Mouse (Mus musculus): ENCODE measurements around the gene Ndrg4. TPM values are rescaled to one million over a fixed set of nuclear protein-coding genes. Genes with fewer than 3 reads are reported as not detected.
A peak's percentile ranks its signal among the peaks of the same experiment; 100 is the strongest.

Ndrg4 gene
- 7.6 and 9.7 TPM in 2 replicates for polyA plus RNA-seq (2016; fragmentation: Nextera tagmentation; extraction: Ambion mirVana)

DNA sequence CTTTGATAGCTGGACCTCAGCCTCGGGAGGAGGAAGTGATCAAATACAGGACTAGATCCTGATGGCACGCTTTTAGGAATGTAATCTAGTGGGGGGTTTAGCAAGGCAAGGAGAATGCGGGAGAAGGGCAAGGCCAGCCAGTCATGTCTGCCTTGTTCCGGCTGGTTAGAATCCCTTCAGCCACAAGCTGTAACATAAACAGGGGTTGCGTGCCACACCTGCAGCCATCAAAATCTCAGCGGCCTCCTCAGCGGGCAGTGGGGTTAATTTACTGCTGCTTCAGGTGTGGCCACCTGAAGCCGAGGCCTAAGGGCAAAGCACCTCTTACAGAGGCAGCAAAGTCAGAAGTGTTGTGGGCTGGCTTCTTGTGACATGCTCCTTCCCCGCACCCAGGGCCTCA is at the start of gene Ndrg4:
Gene Ndrg4 (plus strand): TSS at position 350 of the 400 bp plus-strand sequence.
- no peaks in the 10 kb centered on the region for H3K36me3 ChIP-seq
- H3K4me1 ChIP-seq: peaks cover 16% of the 10 kb centered on the region
- peaks cover 90% of the 10 kb centered on the region for H3K27me3 ChIP-seq (ENCODE audit: low read depth, poor library complexity, severe bottlenecking)
- no peaks in the 10 kb centered on the region for H3K9me3 ChIP-seq (replicated peaks)
- H3K27ac ChIP-seq: peak within 1 kb of the TSS; percentile 65
- WGBS: 33% methylated on average over 9 of the region's 9 CpGs
- H3K4me3 ChIP-seq: peak within 1 kb of the TSS; percentile 63
- peak; percentile 35 for DNase-seq (ENCODE audit: low spot score)

DNA sequence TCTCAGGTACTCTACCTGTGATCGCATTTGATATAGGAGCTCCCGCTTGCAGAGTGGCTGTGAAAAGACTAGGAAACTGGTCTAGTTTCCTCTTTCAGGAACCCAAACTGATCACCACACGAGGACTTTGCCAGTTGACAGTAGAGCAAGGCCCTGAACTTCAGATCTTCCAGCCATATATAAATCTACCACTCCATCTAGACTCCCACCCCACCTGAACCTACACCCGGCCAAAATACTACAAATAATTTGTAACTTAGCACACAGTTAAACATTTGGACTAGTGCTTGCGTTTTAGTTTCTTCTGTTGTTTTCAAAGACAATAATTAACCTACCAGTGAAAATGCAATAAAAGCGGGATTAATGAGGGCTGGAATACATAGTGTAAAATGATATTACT is 43.9 kb upstream of the Ndrg4 start:
- peak overlapping the region; percentile 86; the same call in 1 of the 2 replicates for H3K27ac ChIP-seq
- WGBS: 88% methylated on average over 6 of the region's 6 CpGs

DNA sequence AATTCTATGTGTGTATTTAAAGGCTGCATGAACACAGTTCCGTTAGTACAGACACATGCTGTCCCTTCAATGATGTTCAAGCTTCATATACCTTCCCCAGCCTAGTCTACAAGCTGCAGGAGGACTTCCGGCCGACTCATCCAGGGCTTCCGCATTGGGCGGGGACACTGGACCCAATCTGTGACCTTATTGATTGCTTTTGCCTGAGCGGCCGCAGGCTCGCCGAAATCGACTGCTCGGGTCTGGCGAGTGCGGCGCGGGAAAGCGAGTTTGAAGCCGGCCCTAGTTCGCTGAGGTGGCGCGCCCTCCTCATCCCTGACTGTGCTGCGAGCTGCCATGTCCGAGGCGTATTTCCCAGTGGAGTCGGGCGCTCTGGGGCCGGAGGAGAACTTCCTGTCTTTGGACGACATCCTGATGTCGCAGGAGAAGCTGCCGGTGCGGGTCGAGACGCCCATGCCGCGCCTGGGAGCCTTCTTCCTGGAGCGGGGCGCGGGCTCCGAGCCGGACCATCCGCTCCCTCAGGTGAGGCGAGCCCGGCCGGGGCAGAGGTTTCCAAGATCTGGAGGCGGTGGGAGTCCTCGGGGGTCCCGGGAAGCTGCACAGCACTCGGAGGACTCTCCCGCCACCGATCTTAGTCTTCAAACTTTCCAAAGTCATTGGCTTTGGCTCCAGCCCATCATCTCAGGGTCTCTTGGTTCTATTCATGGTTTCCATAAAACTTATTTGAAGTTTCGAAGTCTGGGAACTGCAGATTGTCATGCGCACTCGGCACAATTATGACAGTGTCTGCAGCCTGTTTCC is 43.3 kb upstream of the Ndrg4 start, which contains the start of gene Gins3:
Gene Gins3 (plus strand): TSS at position 192 of the 801 bp plus-strand sequence.
- under 1% methylated on average over 52 of the region's 52 CpGs for WGBS
- H3K4me1 ChIP-seq: peaks cover 11% of the 10 kb centered on the region

More for the DNA sequence above, 43.9 kb upstream of the Ndrg4 start:
- H3K4me1 ChIP-seq: peaks cover 11% of the 10 kb centered on the region
- no peaks in the 10 kb centered on the region for H3K9me3 ChIP-seq (replicated peaks)
- peak overlapping the region; percentile 85 for H3K4me3 ChIP-seq
- H3K27me3 ChIP-seq (ENCODE audit: low read depth, poor library complexity, severe bottlenecking): peaks cover 4% of the 10 kb centered on the region; the same call in 1 of the 2 replicates
- H3K36me3 ChIP-seq: peaks cover 5% of the 10 kb centered on the region; the same call in 1 of the 2 replicates
- no peak for DNase-seq (ENCODE audit: low spot score)

DNA sequence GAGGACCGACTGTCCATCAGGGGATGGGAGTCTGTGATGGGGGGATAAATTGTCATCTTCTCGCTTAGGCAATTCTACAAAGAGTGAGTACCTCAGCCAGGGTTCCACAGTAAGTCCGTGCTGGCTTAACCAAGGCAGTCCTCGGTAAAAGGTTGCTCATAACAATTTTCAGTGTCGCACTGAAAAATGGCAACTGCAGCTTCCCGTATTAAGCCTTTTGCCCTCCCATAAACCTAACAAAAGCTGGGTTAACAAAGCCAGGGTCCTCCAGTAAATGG is 42.8 kb upstream of the Ndrg4 start:
- Histone ChIP-seq H3K9me3 (replicated peaks) (no peaks in the 10 kb centered on the region), H3K27me3 (ENCODE audit: low read depth, poor library complexity, severe bottlenecking) (0 out of 2 replicates have a peak, but pooled peaks cover 4% of the 10 kb centered on the region), H3K4me3 (peak overlapping the region; percentile 85), H3K27ac (peak overlapping the region; percentile 86), H3K4me1 (peaks cover 11% of the 10 kb centered on the region), H3K36me3 (peaks cover 14% of the 10 kb centered on the region; the same call in 1 of the 2 replicates)
- WGBS: 6% methylated on average over 6 of the region's 6 CpGs
- DNase-seq (ENCODE audit: low spot score): no peak

More for the DNA sequence above, 43.3 kb upstream of the Ndrg4 start, which contains the start of gene Gins3:
- H3K9me3 ChIP-seq (replicated peaks): no peaks in the 10 kb centered on the region
- DNase-seq (ENCODE audit: low spot score): peak; percentile 98
- peak within 1 kb of the TSS; percentile 86 for H3K27ac ChIP-seq
- peaks cover 9% of the 10 kb centered on the region; the same call in 1 of the 2 replicates for H3K36me3 ChIP-seq
- peaks cover 4% of the 10 kb centered on the region; the same call in 1 of the 2 replicates for H3K27me3 ChIP-seq (ENCODE audit: low read depth, poor library complexity, severe bottlenecking)
- H3K4me3 ChIP-seq: peak within 1 kb of the TSS; percentile 85

DNA sequence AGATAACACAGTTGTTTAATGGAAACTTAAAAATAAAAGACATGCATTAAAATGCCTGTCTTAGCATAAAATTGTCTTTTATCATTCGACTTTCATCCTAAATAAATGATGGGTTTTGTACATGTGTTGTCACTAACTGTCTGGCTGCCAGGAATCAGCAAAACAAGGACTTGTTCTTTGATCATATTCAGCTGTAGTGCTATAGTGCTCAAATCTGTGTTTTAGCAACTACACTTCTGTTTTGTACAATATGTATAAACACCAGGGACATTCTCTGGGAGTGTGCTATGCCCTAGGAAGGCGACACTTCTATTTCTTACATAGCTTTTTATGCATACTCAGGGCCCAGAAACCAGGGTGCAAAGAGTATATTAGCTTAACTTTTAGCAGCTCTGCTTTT is 31.8 kb upstream of the Ndrg4 start:
- H3K4me3 ChIP-seq: no peak overlapping the region
- peaks cover 47% of the 10 kb centered on the region for H3K36me3 ChIP-seq
- H3K27ac ChIP-seq: no peak overlapping the region
- DNase-seq (ENCODE audit: low spot score): no peak
- no peaks in the 10 kb centered on the region for H3K27me3 ChIP-seq (ENCODE audit: low read depth, poor library complexity, severe bottlenecking)
- no peaks in the 10 kb centered on the region for H3K9me3 ChIP-seq (replicated peaks)
- WGBS: 91% methylated on average over 2 of the region's 2 CpGs
- H3K4me1 ChIP-seq: no peaks in the 10 kb centered on the region

DNA sequence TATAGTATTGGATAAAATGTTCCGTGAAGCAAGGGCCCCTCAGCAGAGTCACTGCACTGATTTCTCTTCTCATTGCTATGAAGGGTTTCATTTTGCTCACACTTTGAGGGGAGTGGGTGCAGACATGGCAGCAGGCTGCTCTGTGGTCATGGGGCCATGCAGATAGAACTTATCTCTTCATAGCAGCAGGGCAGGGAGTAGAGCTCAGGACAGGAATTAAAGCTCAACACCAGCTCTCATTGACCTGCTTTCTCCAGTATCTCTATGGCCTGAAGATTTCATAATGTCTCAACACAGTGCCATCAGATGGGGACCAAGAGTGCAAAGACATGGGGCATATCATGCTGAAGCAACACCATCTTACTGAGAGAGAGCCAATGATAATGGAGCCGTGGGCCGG is 28.5 kb upstream of the Ndrg4 start:
- 86% methylated on average over 3 of the region's 3 CpGs for WGBS
- no peak overlapping the region for H3K4me3 ChIP-seq

DNA sequence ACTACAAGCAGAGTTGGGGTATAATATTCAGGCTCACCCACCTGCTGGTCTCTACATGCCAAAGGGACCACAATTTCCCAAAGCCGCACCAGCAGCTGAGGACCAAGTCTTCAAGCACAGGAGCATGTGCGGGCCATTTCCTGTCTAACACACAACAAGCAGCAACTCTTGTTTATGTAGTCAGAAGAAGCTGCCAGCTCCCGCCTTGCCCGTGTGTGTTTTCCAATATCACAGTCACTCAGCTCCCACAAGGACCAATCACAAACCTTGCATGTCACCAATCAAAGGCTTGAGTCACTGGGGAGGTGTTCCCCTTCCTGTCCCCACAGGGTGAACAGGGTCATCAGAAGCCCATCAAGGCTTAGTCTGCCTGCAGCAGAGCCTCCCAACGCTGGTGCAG is 23.4 kb upstream of the Ndrg4 start:
- Histone ChIP-seq H3K4me3 (no peak overlapping the region), H3K27ac (no peak overlapping the region), H3K36me3 (no peaks in the 10 kb centered on the region), H3K4me1 (0 out of 2 replicates have a peak, but pooled peaks cover 1% of the 10 kb centered on the region), H3K9me3 (replicated peaks) (no peaks in the 10 kb centered on the region), H3K27me3 (ENCODE audit: low read depth, poor library complexity, severe bottlenecking) (no peaks in the 10 kb centered on the region)
- DNase-seq (ENCODE audit: low spot score): no peak
- 82% methylated on average over 5 of the region's 5 CpGs for WGBS

More for the DNA sequence above, 28.5 kb upstream of the Ndrg4 start:
- H3K27me3 ChIP-seq (ENCODE audit: low read depth, poor library complexity, severe bottlenecking): no peaks in the 10 kb centered on the region
- no peak for DNase-seq (ENCODE audit: low spot score)
- no peaks in the 10 kb centered on the region for H3K4me1 ChIP-seq
- H3K9me3 ChIP-seq (replicated peaks): no peaks in the 10 kb centered on the region
- H3K36me3 ChIP-seq: peaks cover 24% of the 10 kb centered on the region
- no peak overlapping the region for H3K27ac ChIP-seq

DNA sequence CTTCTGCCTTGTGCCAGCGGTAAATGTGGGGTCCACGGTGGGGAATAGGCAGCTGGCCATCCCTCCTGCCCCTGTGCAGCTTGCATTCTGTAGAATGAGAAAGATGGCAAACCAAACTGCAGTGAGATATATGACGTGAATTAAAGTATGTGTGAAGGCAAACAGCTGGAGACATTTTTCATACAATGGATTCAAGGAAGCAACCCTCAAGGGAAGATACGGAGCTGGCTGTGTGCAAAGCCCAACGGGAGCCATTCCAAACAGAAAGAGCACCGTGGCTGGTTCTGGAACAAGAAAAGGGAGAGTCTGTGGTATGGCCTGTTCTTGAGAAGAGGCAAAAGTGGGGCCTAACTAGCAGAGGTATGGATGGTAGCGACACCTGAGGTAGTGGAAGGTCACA is 20.9 kb upstream of the Ndrg4 start:
- 0 out of 2 replicates have a peak, but pooled peaks cover 3% of the 10 kb centered on the region for H3K4me1 ChIP-seq
- H3K4me3 ChIP-seq: no peak overlapping the region
- no peaks in the 10 kb centered on the region for H3K9me3 ChIP-seq (replicated peaks)
- no peaks in the 10 kb centered on the region for H3K27me3 ChIP-seq (ENCODE audit: low read depth, poor library complexity, severe bottlenecking)
- 78% methylated on average over 7 of the region's 7 CpGs for WGBS
- no peak for DNase-seq (ENCODE audit: low spot score)
- H3K36me3 ChIP-seq: no peaks in the 10 kb centered on the region
- no peak overlapping the region for H3K27ac ChIP-seq

DNA sequence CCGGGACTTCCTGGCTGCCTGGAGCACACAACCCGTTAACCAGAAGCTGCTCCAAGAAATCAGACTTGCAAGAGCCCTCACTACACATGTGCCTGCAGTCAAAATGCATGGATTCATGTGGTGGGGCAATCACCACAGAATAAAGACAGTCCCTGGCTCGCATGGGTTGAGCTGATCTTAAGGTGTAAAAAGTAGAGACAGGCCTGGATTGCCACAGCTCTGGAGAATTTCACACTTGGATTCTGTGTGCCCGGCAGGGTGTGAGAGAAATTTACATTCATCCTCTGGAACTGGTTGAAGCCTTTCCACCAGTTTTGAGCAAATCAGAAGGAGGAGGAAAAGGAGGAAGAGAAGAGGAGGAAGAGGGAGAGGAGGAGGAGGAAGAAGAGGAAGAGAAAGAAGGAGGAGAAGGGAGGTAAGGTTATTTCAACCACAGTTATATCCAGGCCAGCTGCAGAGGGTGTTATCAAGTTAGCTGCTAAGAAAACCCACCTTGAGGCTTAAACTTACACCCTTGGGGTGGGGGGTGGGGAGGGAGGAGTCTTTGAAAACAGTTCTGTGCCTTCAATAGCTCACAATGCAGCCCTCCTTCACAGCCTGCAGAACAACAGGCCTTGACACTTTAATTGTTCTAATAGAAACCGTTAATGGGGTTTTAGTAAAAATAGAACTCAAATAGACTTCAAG is 20.3 kb upstream of the Ndrg4 start:
- 37% methylated on average over 5 of the region's 5 CpGs for WGBS
- Histone ChIP-seq H3K27me3 (ENCODE audit: low read depth, poor library complexity, severe bottlenecking) (no peaks in the 10 kb centered on the region), H3K9me3 (replicated peaks) (no peaks in the 10 kb centered on the region)

DNA sequence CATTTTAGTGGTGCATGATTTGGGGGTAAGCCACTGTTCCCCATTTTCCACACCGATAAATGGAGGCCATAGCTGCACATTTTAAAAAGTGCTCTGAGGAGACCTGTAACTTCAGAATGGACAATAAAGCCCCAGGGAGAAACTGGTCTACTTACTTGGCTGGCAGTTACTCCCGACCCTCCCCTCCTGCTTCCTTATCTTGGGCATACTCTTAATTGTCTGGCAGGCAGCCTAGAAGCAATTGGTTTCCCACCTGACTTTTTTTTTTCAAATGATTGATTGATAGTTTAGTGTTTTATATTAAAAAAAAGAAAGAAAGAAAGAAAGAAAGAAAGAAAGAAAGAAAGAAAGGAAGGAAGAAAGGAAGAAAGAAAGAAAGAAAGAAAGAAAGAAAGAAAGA is 19.3 kb upstream of the Ndrg4 start:
- no peaks in the 10 kb centered on the region for H3K27me3 ChIP-seq (ENCODE audit: low read depth, poor library complexity, severe bottlenecking)
- DNase-seq (ENCODE audit: low spot score): no peak
- H3K27ac ChIP-seq: no peak overlapping the region
- H3K9me3 ChIP-seq (replicated peaks): no peaks in the 10 kb centered on the region
- H3K36me3 ChIP-seq: no peaks in the 10 kb centered on the region
- no peak overlapping the region for H3K4me3 ChIP-seq
- H3K4me1 ChIP-seq: 0 out of 2 replicates have a peak, but pooled peaks cover 3% of the 10 kb centered on the region
- 50% methylated on average over 2 of the region's 2 CpGs for WGBS

More for the DNA sequence above, 20.3 kb upstream of the Ndrg4 start:
- 0 out of 2 replicates have a peak, but pooled peaks cover 3% of the 10 kb centered on the region for H3K4me1 ChIP-seq
- no peak overlapping the region for H3K4me3 ChIP-seq
- no peak for DNase-seq (ENCODE audit: low spot score)
- H3K27ac ChIP-seq: no peak overlapping the region
- H3K36me3 ChIP-seq: no peaks in the 10 kb centered on the region

DNA sequence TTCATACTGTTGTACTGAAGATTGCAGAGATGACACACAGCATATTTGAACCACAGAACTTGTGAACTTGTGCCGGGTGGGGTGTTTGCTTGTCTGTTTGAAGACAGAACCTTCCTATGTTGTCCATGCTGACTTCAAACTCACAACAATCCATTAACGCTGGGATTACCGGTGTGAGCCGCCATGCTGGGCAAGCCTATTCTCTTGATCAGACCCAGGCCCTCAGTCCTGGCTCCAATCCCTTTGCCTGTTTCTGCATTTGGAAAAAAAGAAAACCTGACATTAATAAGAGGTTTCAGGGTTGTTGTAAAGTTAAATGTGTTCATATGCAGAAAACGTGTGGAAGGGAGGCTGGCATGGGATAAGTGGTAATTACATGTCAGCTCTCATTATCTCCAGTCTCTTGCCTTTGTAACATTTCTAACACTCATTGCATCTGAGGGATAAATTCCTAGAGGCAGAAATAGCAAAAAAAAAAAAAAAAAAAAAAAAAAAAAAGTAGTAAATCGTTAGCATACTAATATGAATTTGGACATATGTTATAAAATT is 16.4 kb upstream of the Ndrg4 start:
- no peaks in the 10 kb centered on the region for H3K36me3 ChIP-seq
- no peaks in the 10 kb centered on the region for H3K27me3 ChIP-seq (ENCODE audit: low read depth, poor library complexity, severe bottlenecking)
- H3K4me1 ChIP-seq: 0 out of 2 replicates have a peak, but pooled peaks cover 3% of the 10 kb centered on the region
- H3K4me3 ChIP-seq: no peak overlapping the region
- H3K9me3 ChIP-seq (replicated peaks): no peaks in the 10 kb centered on the region
- 84% methylated on average over 6 of the region's 6 CpGs for WGBS
- no peak for DNase-seq (ENCODE audit: low spot score)
- no peak overlapping the region for H3K27ac ChIP-seq

DNA sequence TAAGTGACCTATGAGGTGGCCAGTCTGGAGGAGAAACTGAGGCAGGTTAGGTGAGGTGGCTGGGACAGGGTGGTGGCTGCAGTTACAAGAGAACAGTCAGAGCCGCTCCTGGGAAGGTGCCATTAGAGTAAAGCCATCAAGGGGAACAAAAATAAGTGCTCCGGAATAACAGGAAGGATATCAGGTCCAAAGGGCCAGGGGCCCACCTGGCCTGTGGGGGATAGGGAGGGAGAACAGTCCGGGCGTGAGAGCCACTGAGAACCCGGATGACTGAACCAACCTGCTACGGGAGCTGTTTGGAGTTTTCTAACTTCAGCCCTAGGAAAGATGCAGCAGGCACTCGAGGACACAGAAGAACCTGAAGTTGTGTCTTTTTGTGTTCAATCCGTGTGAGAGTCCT is 15.7 kb upstream of the Ndrg4 start:
- no peaks in the 10 kb centered on the region for H3K9me3 ChIP-seq (replicated peaks)
- H3K36me3 ChIP-seq: no peaks in the 10 kb centered on the region
- no peak overlapping the region for H3K4me3 ChIP-seq
- H3K27me3 ChIP-seq (ENCODE audit: low read depth, poor library complexity, severe bottlenecking): no peaks in the 10 kb centered on the region
- no peak overlapping the region for H3K27ac ChIP-seq
- WGBS: 79% methylated on average over 8 of the region's 8 CpGs
- DNase-seq (ENCODE audit: low spot score): no peak
- H3K4me1 ChIP-seq: 0 out of 2 replicates have a peak, but pooled peaks cover 3% of the 10 kb centered on the region

Data from limb, embryonic 10.5 days (tissue).